Mouse (Mus musculus) heart, adult 2 months (tissue): ENCODE measurements around the gene Arsg. TPM values are rescaled to one million over a fixed set of nuclear protein-coding genes. Genes with fewer than 3 reads are reported as not detected.

Experiments
- DNase-seq, 2 experiments: peaks; one replicate each; pipeline ENCODE4 v3.0.0; 2021
- H3K27ac ChIP-seq: fragments of 200-600 bp; 2 replicates; pipeline ENCODE4 v1.8.1; 2022
- H3K27me3 ChIP-seq: fragments of 200-500 bp; 2 replicates; pipeline ENCODE4 v1.6.1; 2012; ENCODE audit warnings: mild to moderate bottlenecking, low read length, inconsistent platforms, mixed read lengths; ENCODE audit not compliant: control insufficient read depth, insufficient read depth
- H3K36me3 ChIP-seq: fragments of 200-500 bp; 2 replicates; pipeline ENCODE4 v1.6.1; 2012; ENCODE audit warnings: low read length, inconsistent platforms; ENCODE audit not compliant: control insufficient read depth, insufficient read depth
- H3K4me1 ChIP-seq: fragments of 200-500 bp; 2 replicates; pipeline ENCODE4 v1.6.1; 2011; ENCODE audit warnings: low read length; ENCODE audit not compliant: control insufficient read depth, insufficient read depth
- H3K4me3 ChIP-seq: fragments of 200-600 bp; 2 replicates; pipeline ENCODE4 v1.8.1; 2022
- H3K79me2 ChIP-seq: fragments of 200-500 bp; replicated peaks from 2 replicates; pipeline ENCODE4 v1.6.1; 2012; ENCODE audit warnings: mild to moderate bottlenecking, inconsistent platforms, low read length, moderate library complexity, mixed read lengths; ENCODE audit not compliant: control insufficient read depth, insufficient read depth
- H3K9ac ChIP-seq: fragments of 200-500 bp; 2 replicates; pipeline ENCODE4 v1.6.1; 2012; ENCODE audit warnings: low read depth, mild to moderate bottlenecking, control low read depth, inconsistent platforms, low read length, mixed read lengths
- CTCF ChIP-seq: fragments of 200-600 bp; IDR thresholded peaks from 2 replicates; pipeline ENCODE4 v1.8.1; 2022; ENCODE audit warnings: antibody characterized with exemption, mild to moderate bottlenecking, moderate library complexity
- EP300 ChIP-seq: fragments of 200-500 bp; IDR thresholded peaks from 2 replicates; pipeline ENCODE4 v1.6.1; 2011; ENCODE audit warnings: low read depth, low read length, control low read depth; ENCODE audit not compliant: insufficient read depth
- POLR2A ChIP-seq: fragments of 200-500 bp; IDR thresholded peaks from 2 replicates; pipeline ENCODE4 v1.6.1; 2011; ENCODE audit warnings: mild to moderate bottlenecking, low read depth, low read length, control low read depth; ENCODE audit not compliant: insufficient read depth
- WGBS: fragments of 180-500 bp; shearing (Covaris S2); methylation state at CpG from one replicate; pipeline ENCODE4 v1.1.7; 2018; 5-methylcytosine and 5-hydroxymethylcytosine counted together
- intact Hi-C: fragments of 180-260 bp; cut with DNase I; formaldehyde crosslinking; loops from one replicate; pipeline ENCODE4 v1.15.1; 2025
- polyA plus RNA-seq: library from polyadenylated mRNA; depleted of rRNA; stranded (reverse); fragments of >200 nt; gene quantifications from 2 replicates; pipeline ENCODE4 v1.2.3, GENCODE M21; 2012
- total RNA-seq, 2 experiments: library from RNA; stranded (reverse); gene quantifications; 2 replicates each; pipeline ENCODE4 v1.2.3; 2021

Arsg gene
- total and polyA plus RNA-seq, 3 experiments: 1.2 to 1.5 (median 1.3) TPM

DNA sequence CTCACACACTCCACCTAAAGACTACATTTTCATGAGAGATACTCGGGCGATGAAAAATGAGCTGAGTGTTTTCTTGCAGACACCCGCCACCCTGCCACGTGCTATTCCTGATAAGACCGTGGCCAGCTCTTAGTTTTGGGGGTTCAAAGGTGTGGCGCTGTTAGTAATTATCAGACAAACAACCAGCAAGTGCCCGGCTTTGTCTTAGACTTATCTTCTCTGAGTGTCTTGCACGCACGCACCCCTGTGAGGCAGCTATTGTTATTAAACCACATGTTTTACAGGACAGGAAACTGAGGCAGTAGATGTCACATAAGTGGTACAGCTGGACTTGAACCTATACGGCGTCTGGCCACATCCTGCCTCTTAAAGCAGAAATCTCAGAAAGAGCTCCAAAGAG, 84.2 kb downstream of the Arsg start:
- no peaks in the 10 kb centered on the region for H3K27me3 ChIP-seq
- H3K36me3 ChIP-seq: no peaks in the 10 kb centered on the region
- WGBS: 69% methylated on average over 11 of the region's 11 CpGs
- no peak for DNase-seq
- intact Hi-C loops: no loop called here
- no peak overlapping the region for H3K4me3 ChIP-seq
- H3K4me1 ChIP-seq: peaks cover 4% of the 10 kb centered on the region
- no peaks in the 10 kb centered on the region for H3K79me2 ChIP-seq
- TF ChIP-seq POLR2A (no peak), EP300 (no peak), CTCF (no peak)
- H3K27ac ChIP-seq: no peak overlapping the region
- H3K9ac ChIP-seq: no peak overlapping the region

DNA sequence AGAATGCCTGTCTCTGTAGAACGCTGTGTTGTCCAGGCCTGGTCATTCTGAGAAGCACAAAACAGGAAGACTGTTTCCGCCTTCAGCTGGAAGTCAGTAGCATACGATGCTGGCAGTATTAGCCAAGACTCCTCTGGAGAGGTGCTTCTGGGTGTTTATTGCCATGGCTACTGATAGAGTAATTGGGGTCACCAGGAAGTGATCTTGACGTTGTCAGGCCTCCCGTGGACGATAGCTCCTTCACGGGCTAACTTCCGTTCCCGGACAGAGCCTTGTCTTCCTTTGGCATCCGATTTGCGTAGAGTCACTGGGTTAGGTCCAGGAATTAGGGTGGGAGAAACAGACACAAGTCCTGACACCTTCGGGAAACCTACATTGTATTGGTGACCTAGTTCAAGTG, 86.1 kb downstream of the Arsg start:
- intact Hi-C loops: no loop called here
- Histone ChIP-seq H3K27me3 (no peaks in the 10 kb centered on the region), H3K9ac (no peak overlapping the region), H3K36me3 (no peaks in the 10 kb centered on the region), H3K27ac (peak overlapping the region; percentile 41; the same call in 1 of the 2 replicates), H3K79me2 (no peaks in the 10 kb centered on the region), H3K4me3 (no peak overlapping the region), H3K4me1 (peaks cover 4% of the 10 kb centered on the region)
- 49% methylated on average over 12 of the region's 12 CpGs for WGBS
- peak in 1 of 2 experiments; percentile 27 for DNase-seq
- TF ChIP-seq EP300: no peak
- no peak for TF ChIP-seq CTCF
- no peak for TF ChIP-seq POLR2A

DNA sequence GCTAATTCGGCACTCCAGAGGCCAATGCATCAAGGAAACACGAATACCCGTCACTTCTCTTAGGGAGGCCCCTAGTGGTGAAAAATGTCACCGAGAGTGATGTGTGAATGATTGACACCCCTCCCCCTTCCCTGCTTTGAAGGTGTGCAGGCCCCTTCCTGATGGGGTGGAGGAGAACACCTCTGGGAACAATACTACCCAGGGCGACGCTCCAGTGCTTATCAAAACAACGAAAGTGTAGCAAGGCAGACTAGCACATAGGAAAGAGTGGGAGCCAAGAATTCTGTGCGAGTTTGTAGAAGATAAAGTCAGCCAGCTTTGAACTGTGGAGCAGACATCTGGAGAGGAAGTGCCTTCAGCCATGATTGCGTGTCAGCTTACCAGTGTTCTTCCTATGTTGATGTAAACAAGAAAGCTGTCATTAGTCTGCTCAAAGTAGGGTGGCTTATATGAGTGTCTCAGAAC, 87.7 kb downstream of the Arsg start:
- Histone ChIP-seq H3K27ac (no peak overlapping the region; the same call in 1 of the 2 replicates), H3K4me3 (no peak overlapping the region), H3K27me3 (no peaks in the 10 kb centered on the region), H3K9ac (no peak overlapping the region), H3K4me1 (peaks cover 4% of the 10 kb centered on the region), H3K79me2 (no peaks in the 10 kb centered on the region), H3K36me3 (no peaks in the 10 kb centered on the region)
- peak; percentile 71 for TF ChIP-seq CTCF
- TF ChIP-seq POLR2A: no peak
- TF ChIP-seq EP300: peak; percentile 40; the same call in 1 of the 2 replicates
- peak; percentile 30 to 42 for DNase-seq
- intact Hi-C loops: loop anchor here (5.0 kb wide), 2 partner anchors 59 to 114 kb away; no protein-coding TSS in a partner anchor
- WGBS: 3% methylated on average over 9 of the region's 9 CpGs

DNA sequence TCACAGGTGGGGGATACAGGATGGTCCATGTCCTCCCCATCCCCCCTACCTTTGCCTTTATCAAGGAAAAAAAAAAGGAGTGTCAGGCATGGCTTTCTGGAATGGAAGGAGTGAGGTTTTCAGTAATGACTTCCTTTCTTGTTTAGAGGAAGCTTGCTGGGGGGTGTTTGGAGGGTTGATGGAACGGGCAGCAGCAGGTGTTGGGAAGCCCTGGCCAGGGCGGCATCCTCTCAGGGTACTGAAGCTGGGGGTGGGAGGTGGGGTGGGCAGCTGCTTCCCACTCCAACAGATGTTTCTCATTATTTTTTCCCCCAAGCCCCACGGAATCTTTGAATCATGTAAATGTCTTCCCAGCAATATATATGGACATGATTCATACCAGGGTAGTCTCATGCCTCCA, 88.3 kb downstream of the Arsg start:
- no peaks in the 10 kb centered on the region for H3K79me2 ChIP-seq
- H3K4me3 ChIP-seq: no peak overlapping the region
- H3K9ac ChIP-seq: no peak overlapping the region
- TF ChIP-seq EP300 (no peak), CTCF (no peak), POLR2A (no peak)
- H3K4me1 ChIP-seq: peaks cover 4% of the 10 kb centered on the region
- H3K27me3 ChIP-seq: no peaks in the 10 kb centered on the region
- no peak for DNase-seq
- no peak overlapping the region; the same call in 1 of the 2 replicates for H3K27ac ChIP-seq
- H3K36me3 ChIP-seq: no peaks in the 10 kb centered on the region
- intact Hi-C loops: loop anchor here (5.0 kb wide), 2 partner anchors 59 to 114 kb away; no protein-coding TSS in a partner anchor
- WGBS: 70% methylated on average over 3 of the region's 3 CpGs

DNA sequence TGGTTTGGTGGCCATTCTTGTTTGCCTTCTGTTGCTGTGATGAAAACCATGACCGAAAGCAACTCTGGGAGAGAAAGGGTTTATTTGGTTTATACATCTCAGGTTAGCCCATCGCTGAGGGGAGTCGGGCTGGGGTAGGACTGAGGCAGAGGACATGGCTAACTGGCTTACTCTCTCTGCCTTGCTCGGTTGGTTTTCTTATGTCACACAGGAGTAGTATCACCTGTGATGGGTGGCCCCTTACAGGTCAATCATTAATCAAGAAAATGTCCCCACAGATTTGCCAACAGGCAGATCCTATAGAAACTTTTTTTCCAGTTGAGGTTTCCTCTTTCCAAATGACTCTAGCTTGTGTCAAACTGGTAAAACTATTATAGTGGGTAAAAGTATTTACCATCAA, 90.5 kb downstream of the Arsg start:
- H3K27me3 ChIP-seq: no peaks in the 10 kb centered on the region
- H3K79me2 ChIP-seq: no peaks in the 10 kb centered on the region
- H3K4me1 ChIP-seq: peaks cover 4% of the 10 kb centered on the region
- H3K27ac ChIP-seq: no peak overlapping the region
- H3K36me3 ChIP-seq: no peaks in the 10 kb centered on the region
- intact Hi-C loops: loop anchor here (5.0 kb wide), 2 partner anchors 61 to 116 kb away; no protein-coding TSS in a partner anchor
- WGBS: 92% methylated on average over 4 of the region's 4 CpGs
- no peak overlapping the region for H3K4me3 ChIP-seq
- DNase-seq: no peak
- TF ChIP-seq CTCF (no peak), EP300 (no peak), POLR2A (no peak)
- no peak overlapping the region for H3K9ac ChIP-seq

DNA sequence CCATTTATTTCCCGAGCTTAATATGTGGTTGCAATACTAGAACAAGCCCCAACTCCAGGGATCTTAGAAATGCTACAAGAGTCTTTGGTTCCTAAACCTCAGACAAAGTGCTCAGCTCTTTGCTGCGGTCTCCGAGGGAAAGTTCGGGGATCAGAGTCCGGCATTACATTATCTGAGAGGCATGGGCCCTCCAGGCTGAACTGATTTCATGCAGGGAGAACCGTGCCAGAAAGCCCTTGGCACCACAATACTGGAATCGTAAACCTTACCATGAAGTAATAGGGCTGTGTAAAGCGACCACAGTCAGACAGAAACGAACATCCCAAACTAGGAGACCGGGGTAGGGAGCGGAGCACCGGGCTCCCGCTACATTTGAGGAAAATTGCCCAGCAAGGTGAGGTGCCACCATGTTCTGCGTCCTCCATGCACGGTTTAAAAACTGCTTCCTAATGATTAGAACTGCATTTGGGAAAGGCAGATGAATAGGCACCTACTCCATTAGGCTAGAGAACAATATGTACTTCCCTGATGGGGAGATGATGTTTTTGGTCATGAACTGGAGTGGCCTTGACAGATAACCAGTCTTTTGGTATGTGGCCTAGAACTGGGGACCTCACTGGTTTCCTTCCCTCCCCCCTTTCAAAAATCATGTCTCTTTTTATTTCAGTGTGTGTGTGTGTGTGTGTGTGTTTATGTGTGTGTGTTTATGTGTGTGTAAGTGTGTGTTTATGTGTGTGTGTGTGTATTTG, 91.5 kb downstream of the Arsg start:
- H3K4me3 ChIP-seq: no peak overlapping the region
- TF ChIP-seq CTCF (no peak), EP300 (no peak), POLR2A (no peak)
- no peak overlapping the region for H3K9ac ChIP-seq
- H3K27ac ChIP-seq: no peak overlapping the region
- H3K4me1 ChIP-seq: peaks cover 4% of the 10 kb centered on the region
- H3K27me3 ChIP-seq: no peaks in the 10 kb centered on the region
- intact Hi-C loops: loop anchor here (5.0 kb wide), 2 partner anchors 62 to 117 kb away; no protein-coding TSS in a partner anchor
- no peaks in the 10 kb centered on the region for H3K79me2 ChIP-seq
- no peaks in the 10 kb centered on the region for H3K36me3 ChIP-seq
- WGBS: 75% methylated on average over 15 of the region's 15 CpGs
- DNase-seq: no peak
